In the genomic region with DNA sequence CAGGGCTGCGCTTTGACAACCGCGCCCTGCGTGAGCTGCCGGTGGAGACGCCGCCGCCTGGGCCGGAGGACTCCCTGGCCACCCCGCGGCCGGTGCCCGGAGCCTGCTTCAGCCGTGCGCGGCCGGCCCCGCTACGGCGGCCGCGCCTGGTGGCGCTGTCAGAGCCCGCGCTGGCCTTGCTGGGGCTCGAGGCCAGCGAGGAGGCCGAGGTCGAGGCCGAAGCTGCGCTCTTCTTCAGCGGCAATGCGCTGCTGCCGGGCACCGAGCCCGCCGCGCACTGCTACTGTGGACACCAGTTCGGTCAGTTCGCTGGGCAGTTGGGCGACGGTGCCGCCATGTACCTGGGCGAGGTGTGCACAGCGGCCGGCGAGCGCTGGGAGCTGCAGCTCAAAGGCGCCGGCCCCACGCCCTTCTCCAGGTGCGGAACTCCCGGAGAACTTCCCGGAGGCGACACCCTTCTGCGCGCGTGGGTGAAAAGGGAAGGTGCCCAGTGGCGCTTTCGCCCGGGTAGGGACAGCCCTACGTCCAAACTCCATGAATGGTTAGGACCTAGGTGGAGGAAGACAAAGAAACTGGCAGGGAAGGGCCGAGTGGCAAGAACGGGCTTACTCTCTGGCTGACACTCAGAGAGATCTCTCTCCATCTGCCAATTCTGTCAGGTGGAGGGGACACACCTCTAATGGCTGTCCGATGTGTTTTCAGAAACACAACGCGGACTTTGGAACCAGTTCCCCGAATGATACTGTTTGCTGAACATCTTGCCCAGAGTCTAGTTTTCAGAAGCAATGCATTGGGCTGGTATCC, we compare ENCODE assay signal across 8 mouse cellular contexts. TPM values are rescaled to one million over a fixed set of nuclear protein-coding genes. Genes with fewer than 3 reads are reported as not detected.
DNase-seq lines count a peak whose midpoint lies in the region; ATAC-seq and TF ChIP-seq lines count a peak whose summit lies in the region.

No protein-coding gene starts in this region.

- no peak for TF ChIP-seq EP300 in liver, embryonic 14.5 days (IDR thresholded peaks at IDR 0.05; ENCODE audit: low read depth)

- H3K79me2 ChIP-seq in C2C12 (ENCODE audit: control insufficient read depth, insufficient read depth) = peaks cover 12% of the 10 kb centered on the region

- H3K27ac ChIP-seq in embryonic facial prominence, embryonic 10.5 days (replicated peaks) = peak overlapping the region; percentile 90
- H3K27ac ChIP-seq in liver, embryonic 14.5 days = peak overlapping the region; percentile 10; the same call in 1 of the 2 replicates
- peak overlapping the region; percentile 18; the same call in 1 of the 2 replicates for H3K27ac ChIP-seq in olfactory bulb, adult 2 months (ENCODE audit: insufficient read depth, low read depth, low read length)

- H3K9ac ChIP-seq in liver, embryonic 14.5 days (replicated peaks) = peak overlapping the region; percentile 89

- peaks cover 12% of the 10 kb centered on the region for H3K36me3 ChIP-seq in C2C12 (ENCODE audit: control insufficient read depth, insufficient read depth)
- H3K36me3 ChIP-seq in embryonic facial prominence, embryonic 10.5 days (replicated peaks) = peaks cover 53% of the 10 kb centered on the region
- peaks cover 4% of the 10 kb centered on the region; the same call in 1 of the 2 replicates for H3K36me3 ChIP-seq in liver, embryonic 14.5 days (replicated peaks; ENCODE audit: control insufficient read depth, insufficient read depth, low read depth)

- no peaks in the 10 kb centered on the region for H3K27me3 ChIP-seq in C2C12 (ENCODE audit: control insufficient read depth, insufficient read depth, insufficient read length)
- H3K27me3 ChIP-seq in embryonic facial prominence, embryonic 10.5 days (replicated peaks; ENCODE audit: low read depth, poor library complexity, severe bottlenecking) = no peaks in the 10 kb centered on the region
- no peaks in the 10 kb centered on the region for H3K27me3 ChIP-seq in liver, embryonic 14.5 days (ENCODE audit: control insufficient read depth, insufficient read depth, low read length)

- H3ac ChIP-seq in C2C12 (ENCODE audit: control insufficient read depth, insufficient read length, low read depth) = peak overlapping the region; percentile 84

- H3K9me3 ChIP-seq in embryonic facial prominence, embryonic 10.5 days = no peaks in the 10 kb centered on the region
- H3K9me3 ChIP-seq in liver, embryonic 14.5 days (ENCODE audit: control insufficient read depth, low read length) = no peaks in the 10 kb centered on the region

- H3K79me3 ChIP-seq in C2C12 (ENCODE audit: low read depth) = no peaks in the 10 kb centered on the region

- no peak for TF ChIP-seq POLR2A in olfactory bulb, adult 2 months (IDR thresholded peaks at IDR 0.05; ENCODE audit: insufficient read depth, low read depth, low read length)

- 4% methylated on average over 68 of the region's 68 CpGs for WGBS in embryonic facial prominence, embryonic 10.5 days
- WGBS in liver, embryonic 14.5 days (ENCODE audit: insufficient replicate concordance) = 2% methylated on average over 68 of the region's 68 CpGs
- WGBS in olfactory bulb, adult 2 months = 1% methylated on average over 68 of the region's 68 CpGs

- H3K4me2 ChIP-seq in liver, embryonic 14.5 days (ENCODE audit: low read depth) = peak overlapping the region; percentile 79

- ATAC-seq in liver, embryonic 14.5 days (ENCODE audit: insufficient read depth) = peak; percentile 70

- peak; percentile 17 for DNase-seq in gastrocnemius, adult 18-20 months (ENCODE audit: low spot score)
- DNase-seq in gastrocnemius, postnatal 25 days = no peak
- no peak for DNase-seq in embryonic facial prominence, embryonic 10.5 days (ENCODE audit: low spot score)
- DNase-seq in induced T-regulatory cell, adult 2 months (ENCODE audit: low read depth) = peak; percentile 44
- no peak for DNase-seq in liver, embryonic 14.5 days (ENCODE audit: low read depth in 3 of 3, low spot score in 3 of 3)
- no peak for DNase-seq in right cerebral cortex, postnatal 36 days (ENCODE audit: low spot score in 2 of 2)

- no peak for TF ChIP-seq CTCF in C2C12 (IDR thresholded peaks at IDR 0.05; ENCODE audit: control insufficient read depth, insufficient read depth, insufficient read length)
- no peak for TF ChIP-seq CTCF in liver, embryonic 14.5 days (IDR thresholded peaks at IDR 0.05; ENCODE audit: low read depth)
- no peak for TF ChIP-seq CTCF in olfactory bulb, adult 2 months (IDR thresholded peaks at IDR 0.05; ENCODE audit: insufficient read depth, low read depth, low read length)

- peak overlapping the region; percentile 84 for H3K4me3 ChIP-seq in C2C12 (ENCODE audit: insufficient read depth, poor library complexity, severe bottlenecking)
- H3K4me3 ChIP-seq in embryonic facial prominence, embryonic 10.5 days = peak overlapping the region; percentile 98
- H3K4me3 ChIP-seq in liver, embryonic 14.5 days (ENCODE audit: insufficient read depth in 1 of 2, low read depth in 2 of 2, low read length in 2 of 2) = peak overlapping the region; percentile 75 to 91
- peak overlapping the region; percentile 88 for H3K4me3 ChIP-seq in olfactory bulb, adult 2 months (ENCODE audit: insufficient read depth, low read depth, low read length)

- H3K4me1 ChIP-seq in embryonic facial prominence, embryonic 10.5 days = peaks cover 27% of the 10 kb centered on the region
- H3K4me1 ChIP-seq in liver, embryonic 14.5 days (replicated peaks; ENCODE audit: control insufficient read depth in 2 of 2, insufficient read depth in 2 of 2, low read length in 1 of 2) = peaks cover 5 to 8% of the 10 kb centered on the region in 2 experiments; a peak in 3 of 4 replicates
- peaks cover 4% of the 10 kb centered on the region for H3K4me1 ChIP-seq in olfactory bulb, adult 2 months (ENCODE audit: control insufficient read depth, insufficient read depth, low read length)

TF ChIP-seq in C2C12, 6 proteins besides CTCF, POLR2A, EP300 and RAD21:
- TF ChIP-seq USF1 (IDR thresholded peaks at IDR 0.05; ENCODE audit: low read depth) (no peak), MYOG (IDR thresholded peaks at IDR 0.05; ENCODE audit: control insufficient read depth, extremely low read depth, insufficient read length) (no peak), MYOD1 (IDR thresholded peaks at IDR 0.05; ENCODE audit: control insufficient read depth, insufficient read length, low read depth) (no peak), CEBPB (IDR thresholded peaks at IDR 0.05; ENCODE audit: low read depth) (no peak), FOSL1 (IDR thresholded peaks at IDR 0.05; ENCODE audit: insufficient read depth, low read length, poor library complexity, severe bottlenecking) (no peak), MAX (IDR thresholded peaks at IDR 0.05) (no peak)

RNA-seq across cellular contexts. Expression of gene Selenoo, which starts 0.6 kb away (rescaled TPM):
- 10 to 100 TPM; 14.7 to 15.5 TPM for total RNA-seq in gastrocnemius, adult 18-20 months (2021)
- 10 to 100 TPM; 12.2 to 12.7 TPM for total RNA-seq in gastrocnemius, postnatal 25 days (2021)
- 13.7 TPM for polyA plus RNA-seq in C2C12 (2012; fragmentation: generic; extraction: Trizol)
- 12.9 and 13.0 TPM in 2 replicates for polyA plus RNA-seq in embryonic facial prominence, embryonic 10.5 days (2016; fragmentation: Nextera tagmentation; extraction: Ambion mirVana)
- polyA plus RNA-seq in liver, embryonic 14.5 days (2012; rRNA removed) = 8.9 TPM in 2 replicates
- 7.4 and 9.0 TPM in 2 replicates for polyA plus RNA-seq in liver, embryonic 14.5 days (2014; fragmentation: Nextera tagmentation; extraction: Ambion mirVana)
- polyA plus RNA-seq in olfactory bulb, adult 2 months (2012; ENCODE audit: insufficient read depth, insufficient read length, low replicate concordance, missing spikeins) = not detected in 2 replicates

RNA-seq across cellular contexts. Expression of gene Trabd, which starts 14.5 kb away (rescaled TPM):
- 10 to 100 TPM; 31.6 to 36.1 TPM for total RNA-seq in gastrocnemius, adult 18-20 months (2021)
- total RNA-seq in gastrocnemius, postnatal 25 days (2021) = 10 to 100 TPM; 22.7 to 26.2 TPM
- 74.1 TPM for polyA plus RNA-seq in C2C12 (2012; fragmentation: generic; extraction: Trizol)
- polyA plus RNA-seq in embryonic facial prominence, embryonic 10.5 days (2016; fragmentation: Nextera tagmentation; extraction: Ambion mirVana) = 52.1 and 52.4 TPM in 2 replicates
- 8.3 and 8.4 TPM in 2 replicates for polyA plus RNA-seq in liver, embryonic 14.5 days (2012; rRNA removed)
- 13.0 and 13.7 TPM in 2 replicates for polyA plus RNA-seq in liver, embryonic 14.5 days (2014; fragmentation: Nextera tagmentation; extraction: Ambion mirVana)
- not detected in 2 replicates for polyA plus RNA-seq in olfactory bulb, adult 2 months (2012; ENCODE audit: insufficient read depth, insufficient read length, low replicate concordance, missing spikeins)

RNA-seq across cellular contexts. Expression of gene Panx2, which starts 29.9 kb away (rescaled TPM):
- not detected for total RNA-seq in gastrocnemius, adult 18-20 months (2021)
- total RNA-seq in gastrocnemius, postnatal 25 days (2021) = not detected
- polyA plus RNA-seq in C2C12 (2012; fragmentation: generic; extraction: Trizol) = not detected
- polyA plus RNA-seq in embryonic facial prominence, embryonic 10.5 days (2016; fragmentation: Nextera tagmentation; extraction: Ambion mirVana) = 0.21 and 0.50 TPM in 2 replicates
- 0.01 TPM in 2 replicates for polyA plus RNA-seq in liver, embryonic 14.5 days (2012; rRNA removed)
- polyA plus RNA-seq in liver, embryonic 14.5 days (2014; fragmentation: Nextera tagmentation; extraction: Ambion mirVana) = not detected in 2 replicates
- not detected in 2 replicates for polyA plus RNA-seq in olfactory bulb, adult 2 months (2012; ENCODE audit: insufficient read depth, insufficient read length, low replicate concordance, missing spikeins)

RNA-seq across cellular contexts. Expression of gene Tubgcp6, which starts 33.5 kb away (rescaled TPM):
- 1 to 10 TPM; 6.9 to 8.4 TPM for total RNA-seq in gastrocnemius, adult 18-20 months (2021)
- 1 to 10 TPM; 6.5 to 8.4 TPM for total RNA-seq in gastrocnemius, postnatal 25 days (2021)
- 19.0 TPM for polyA plus RNA-seq in C2C12 (2012; fragmentation: generic; extraction: Trizol)
- polyA plus RNA-seq in embryonic facial prominence, embryonic 10.5 days (2016; fragmentation: Nextera tagmentation; extraction: Ambion mirVana) = 25.9 and 28.8 TPM in 2 replicates
- polyA plus RNA-seq in liver, embryonic 14.5 days (2012; rRNA removed) = 12.0 and 13.6 TPM in 2 replicates
- polyA plus RNA-seq in liver, embryonic 14.5 days (2014; fragmentation: Nextera tagmentation; extraction: Ambion mirVana) = 6.3 and 7.7 TPM in 2 replicates
- 77.8 TPM in 1 of 2 replicates, not detected in the other for polyA plus RNA-seq in olfactory bulb, adult 2 months (2012; ENCODE audit: insufficient read depth, insufficient read length, low replicate concordance, missing spikeins)

RNA-seq across cellular contexts. Expression of gene Hdac10, which starts 39.0 kb away (rescaled TPM):
- 1 to 10 TPM; 5.7 to 5.9 TPM for total RNA-seq in gastrocnemius, adult 18-20 months (2021)
- 1 to 10 TPM; 5.3 to 6.5 TPM for total RNA-seq in gastrocnemius, postnatal 25 days (2021)
- 15.0 TPM for polyA plus RNA-seq in C2C12 (2012; fragmentation: generic; extraction: Trizol)
- polyA plus RNA-seq in embryonic facial prominence, embryonic 10.5 days (2016; fragmentation: Nextera tagmentation; extraction: Ambion mirVana) = 15.9 and 16.1 TPM in 2 replicates
- polyA plus RNA-seq in liver, embryonic 14.5 days (2012; rRNA removed) = 8.1 and 8.5 TPM in 2 replicates
- polyA plus RNA-seq in liver, embryonic 14.5 days (2014; fragmentation: Nextera tagmentation; extraction: Ambion mirVana) = 5.3 and 6.3 TPM in 2 replicates
- polyA plus RNA-seq in olfactory bulb, adult 2 months (2012; ENCODE audit: insufficient read depth, insufficient read length, low replicate concordance, missing spikeins) = not detected in 2 replicates

Comparison
In these comparisons a context has a peak if more than half of its experiments do, and no peak if none do; other contexts are left out.
1. DNase-seq: peak in gastrocnemius, adult 18-20 months (single experiment) and induced T-regulatory cell, adult 2 months (single experiment); none in gastrocnemius, postnatal 25 days (single experiment), embryonic facial prominence, embryonic 10.5 days (single experiment), liver, embryonic 14.5 days (0 of 3) and right cerebral cortex, postnatal 36 days (0 of 2).
2. H3K27ac ChIP-seq: peak in every context shown above with its lines; median percentile 90 in embryonic facial prominence, embryonic 10.5 days; 18 in olfactory bulb, adult 2 months; 10 in liver, embryonic 14.5 days.
3. Peak in every context shown above with its lines, with median percentiles within 50 percentile points of each other: H3K4me3 ChIP-seq.